19 mouse cellular contexts compared by ENCODE assay signal in genomic region chr6:15753208-15753607, GRCm38 (mm10).
"Had no signal": no experiment of that assay in that cellular context is flagged by ENCODE, and none has a peak within 500 bp of the region (broad histone marks: within the 10 kb centered on the region; RNA-seq: fewer than 3 reads in every experiment).

No protein-coding gene starts in this region.

- H3K4me3 ChIP-seq: layer of hippocampus, adult 2 months; left cerebral cortex, adult 2 months; liver, embryonic 13.5 days; midbrain, embryonic 10.5 days; midbrain, embryonic 13.5 days; myocyte; neural tube, embryonic 13.5 days; stomach, embryonic 15.5 days had no signal

- DNase-seq: kidney, adult 9 months; kidney, postnatal 14 days; kidney, postnatal 4 days; layer of hippocampus, adult 9-11 months; liver, embryonic 13.5 days; lung, adult 2 months; lung, postnatal 14 days; lung, postnatal 4 days; retina, postnatal 1 day; right cerebral cortex, postnatal 25 days; thymus, postnatal 25 days had no signal

- H3K27me3 ChIP-seq: liver, embryonic 13.5 days; midbrain, embryonic 13.5 days; neural tube, embryonic 13.5 days; stomach, embryonic 15.5 days had no signal

- H3K9ac ChIP-seq: liver, embryonic 13.5 days; midbrain, embryonic 13.5 days; neural tube, embryonic 13.5 days; stomach, embryonic 15.5 days had no signal

- ATAC-seq: midbrain, embryonic 13.5 days; midbrain, embryonic 16.5 days had no signal

- H3K27ac ChIP-seq: layer of hippocampus, adult 2 months; left cerebral cortex, adult 2 months; liver, embryonic 13.5 days; midbrain, embryonic 10.5 days; midbrain, embryonic 13.5 days; neural tube, embryonic 13.5 days; stomach, embryonic 15.5 days had no signal

- H3K9me3 ChIP-seq: liver, embryonic 13.5 days; midbrain, embryonic 10.5 days; midbrain, embryonic 13.5 days; neural tube, embryonic 13.5 days; stomach, embryonic 15.5 days had no signal

- H3K4me2 ChIP-seq: liver, embryonic 13.5 days; midbrain, embryonic 13.5 days; neural tube, embryonic 13.5 days; stomach, embryonic 15.5 days had no signal

- H3K36me3 ChIP-seq: liver, embryonic 13.5 days; midbrain, embryonic 13.5 days; neural tube, embryonic 13.5 days; stomach, embryonic 15.5 days had no signal

- H3K4me1 ChIP-seq: liver, embryonic 13.5 days; midbrain, embryonic 10.5 days; midbrain, embryonic 13.5 days; neural tube, embryonic 13.5 days; stomach, embryonic 15.5 days had no signal
